Mouse (Mus musculus) small intestine, adult 10 weeks (tissue): ENCODE measurements around the gene Adi1. TPM values are rescaled to one million over a fixed set of nuclear protein-coding genes. Genes with fewer than 3 reads are reported as not detected.

ENCODE experiments used
- polyA plus RNA-seq: library from polyadenylated mRNA; stranded (reverse); fragments of 350-450 nt; fragmentation: Illumina TruSeq; extraction: RNeasy Lipid Tissue Mini Kit (QIAGEN cat#74804); gene quantifications from one replicate; pipeline ENCODE4 v1.2.3, GENCODE M21; 2014; ENCODE audit warnings: low replicate concordance

The Adi1 gene
- polyA plus RNA-seq: 44.4 TPM

GRCm38 (mm10) chr12:28675121-28675924, at the start of gene Adi1:
Gene Adi1 (plus strand): TSS chr12:28675231.

GRCm38 (mm10) chr12:28635535-28636476, 39.2 kb upstream of the Adi1 start, which contains the start of gene Rps7:
Gene Rps7 (minus strand): TSS chr12:28635953.

DNA sequence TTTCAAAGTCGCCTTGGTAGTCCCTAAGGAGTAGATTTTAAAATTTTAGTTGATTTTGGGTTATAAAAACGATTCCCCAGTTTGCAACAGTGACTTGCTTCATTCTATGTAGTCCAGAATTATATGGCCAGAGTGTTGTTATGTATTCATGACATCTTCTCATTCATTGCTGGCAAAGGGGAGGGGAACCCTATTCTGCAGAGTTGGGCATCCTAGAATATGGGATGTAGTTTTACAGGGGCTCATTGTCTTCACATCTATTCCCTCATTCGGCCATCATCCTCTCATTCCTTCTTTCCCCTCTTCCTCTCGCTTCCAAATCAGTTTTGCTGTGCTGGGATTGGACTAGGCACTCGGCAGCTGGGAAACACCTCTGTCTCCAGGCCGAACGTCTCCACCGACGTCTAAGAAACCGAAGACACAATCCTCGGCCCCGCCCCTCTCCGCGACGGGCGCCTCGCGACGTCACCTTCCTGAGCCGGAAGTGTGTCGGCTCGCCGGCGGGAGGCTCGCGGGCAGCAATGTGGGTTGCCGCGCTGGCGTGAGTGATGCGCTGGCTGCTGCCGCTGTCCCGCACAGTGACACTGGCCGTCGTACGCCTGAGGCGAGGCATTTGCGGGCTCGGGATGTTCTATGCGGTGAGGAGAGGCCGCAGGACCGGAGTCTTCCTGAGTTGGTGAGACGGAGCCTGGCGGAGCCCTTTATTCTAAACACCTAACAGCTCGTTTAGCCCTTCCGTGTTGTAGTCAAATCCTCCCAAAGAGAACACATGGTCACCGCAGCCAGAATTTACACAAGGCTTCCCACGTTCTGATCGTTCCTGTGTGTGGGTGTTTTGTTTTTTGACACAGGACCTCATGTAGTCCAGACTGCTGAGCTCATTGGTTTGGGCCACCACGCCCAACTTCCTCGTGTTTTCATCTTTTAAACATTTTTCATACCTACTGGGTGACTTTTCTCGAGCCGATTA, 25.6 kb upstream of the Adi1 start, which contains the start of gene Rnaseh1:
Gene Rnaseh1, plus strand, starts transcription at position 462 of the 970 bp plus-strand sequence.

Other genes starting within 250 kb of the Adi1 start
- gene Dcdc2c, start 122.8 kb upstream of the Adi1 start, polyA plus RNA-seq: not detected
- gene Allc, start 92.7 kb upstream of the Adi1 start, polyA plus RNA-seq: not detected
- gene Colec11, start 51.9 kb upstream of the Adi1 start, polyA plus RNA-seq: not detected
- 452 TPM for gene Rps7, start 39.3 kb upstream of the Adi1 start, polyA plus RNA-seq
- gene Rnaseh1, start 25.6 kb upstream of the Adi1 start, polyA plus RNA-seq: 0.89 TPM
- gene Trappc12, start 75.2 kb downstream of the Adi1 start, polyA plus RNA-seq: 11.2 TPM
- gene Eipr1, start 76.6 kb downstream of the Adi1 start, polyA plus RNA-seq: 2.3 TPM